Mouse (Mus musculus): ENCODE data around the gene Fat2. TPM values are rescaled to one million over a fixed set of nuclear protein-coding genes. Genes with fewer than 3 reads are reported as not detected.

The Fat2 gene
- polyA plus RNA-seq, 1 experiment from 2014 or later, result 0.10 TPM

DNA sequence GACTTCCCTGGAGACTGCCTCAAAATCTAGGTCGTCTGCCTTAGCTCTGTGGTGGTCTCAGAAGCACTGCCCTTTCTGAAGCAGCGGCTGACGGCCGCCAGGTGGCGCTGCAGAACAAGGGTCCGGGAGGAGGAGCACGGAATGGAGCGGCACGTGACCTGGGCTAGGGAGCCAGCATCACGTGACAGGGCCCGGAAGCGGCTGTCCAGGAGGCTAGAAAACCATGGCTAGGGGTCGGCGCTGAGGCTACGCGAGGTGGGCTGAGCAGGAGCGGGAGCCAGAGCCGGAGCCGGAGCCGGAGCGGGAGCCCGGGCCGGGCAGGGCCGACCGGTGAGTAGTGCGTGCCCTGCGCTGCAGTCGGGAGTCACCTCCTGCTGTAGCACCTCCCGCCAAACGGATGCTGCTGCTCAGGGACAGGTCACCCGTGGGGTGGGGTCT, 132.2 kb downstream of the Fat2 start, which contains the start of gene Slc36a1:
Gene Slc36a1, plus strand, starts transcription at position 192 of the 438 bp plus-strand sequence.
- no peak within 1 kb of the TSS for H3K27ac ChIP-seq

More for the DNA sequence above, 132.2 kb downstream of the Fat2 start, which contains the start of gene Slc36a1:
- peak; percentile 89 for ATAC-seq (ENCODE audit: low FRiP score)
- peaks cover 14% of the 10 kb centered on the region for H3K4me1 ChIP-seq
- 0% methylated on average over 19 of the region's 31 CpGs for WGBS
- H3K9me3 ChIP-seq (replicated peaks), result no peaks in the 10 kb centered on the region
- peak within 1 kb of the TSS; percentile 72 for H3K9ac ChIP-seq
- H3K4me3 ChIP-seq, result peak within 1 kb of the TSS; percentile 63
- peak within 1 kb of the TSS; percentile 91 for H3K4me2 ChIP-seq (replicated peaks)
- H3K27me3 ChIP-seq, result no peaks in the 10 kb centered on the region
- no peaks in the 10 kb centered on the region for H3K36me3 ChIP-seq

Other genes with a start within 250 kb of the Fat2 start
- 15.4 and 15.5 TPM in 2 replicates for gene Gm2a, start 238.4 kb downstream of the Fat2 start, polyA plus RNA-seq (2016; fragmentation: Nextera tagmentation; extraction: Ambion mirVana)
- gene Slc36a3, start 184.9 kb downstream of the Fat2 start, polyA plus RNA-seq (2016; fragmentation: Nextera tagmentation; extraction: Ambion mirVana), result not detected in 2 replicates
- 0.40 and 0.52 TPM in 2 replicates for gene Slc36a2, start 151.5 kb downstream of the Fat2 start, polyA plus RNA-seq (2016; fragmentation: Nextera tagmentation; extraction: Ambion mirVana)
- gene Slc36a1, start 132.2 kb downstream of the Fat2 start, polyA plus RNA-seq (2016; fragmentation: Nextera tagmentation; extraction: Ambion mirVana), result 1.5 and 2.3 TPM in 2 replicates
- 743 and 783 TPM in 2 replicates for gene Sparc, start 86.6 kb upstream of the Fat2 start, polyA plus RNA-seq (2016; fragmentation: Nextera tagmentation; extraction: Ambion mirVana)
- 236 and 284 TPM in 2 replicates for gene Atox1, start 124.7 kb upstream of the Fat2 start, polyA plus RNA-seq (2016; fragmentation: Nextera tagmentation; extraction: Ambion mirVana)
- 184 and 189 TPM in 2 replicates for gene G3bp1, start 133.1 kb upstream of the Fat2 start, polyA plus RNA-seq (2016; fragmentation: Nextera tagmentation; extraction: Ambion mirVana)